Mouse (Mus musculus) lung, embryonic 14.5 days (tissue): ENCODE measurements around the gene Fads2. TPM values are rescaled to one million over a fixed set of nuclear protein-coding genes. Genes with fewer than 3 reads are reported as not detected.

Experiments used
- ATAC-seq: fragments of 200-750 bp; cut with Nextera tagmentation; 2 replicates; pipeline ENCODE4 v1.8.0; 2017; ENCODE audit warnings: mild to moderate bottlenecking, moderate TSS enrichment, moderate library complexity; ENCODE audit not compliant: insufficient read depth
- DNase-seq: peaks from one replicate; pipeline ENCODE4 v3.0.0-alpha.2; 2015
- H3K27ac ChIP-seq: fragments of 300-500 bp; sonication (generic); 2 replicates; pipeline ENCODE4 v1.5.1; 2014; ENCODE audit warnings: low read depth, mild to moderate bottlenecking, moderate library complexity
- H3K27me3 ChIP-seq: fragments of 300-500 bp; sonication (generic); 2 replicates; pipeline ENCODE4 v1.6.1; 2014; ENCODE audit warnings: low read length, control low read depth; ENCODE audit not compliant: insufficient read depth
- H3K36me3 ChIP-seq: fragments of 300-500 bp; sonication (generic); 2 replicates; pipeline ENCODE4 v1.6.1; 2014; ENCODE audit warnings: control low read depth; ENCODE audit not compliant: insufficient read depth
- H3K4me1 ChIP-seq: fragments of 300-500 bp; sonication (generic); 2 replicates; pipeline ENCODE4 v1.6.1; 2014; ENCODE audit warnings: antibody characterized with exemption, control low read depth; ENCODE audit not compliant: insufficient read depth
- H3K4me2 ChIP-seq: fragments of 300-500 bp; sonication (generic); 2 replicates; pipeline ENCODE4 v1.6.1; 2014; ENCODE audit warnings: mild to moderate bottlenecking
- H3K4me3 ChIP-seq: fragments of 300-500 bp; sonication (generic); 2 replicates; pipeline ENCODE4 v1.5.1; 2014; ENCODE audit warnings: low read depth, low read length
- H3K9ac ChIP-seq: fragments of 300-500 bp; sonication (generic); 2 replicates; pipeline ENCODE4 v1.6.1; 2014
- H3K9me3 ChIP-seq: fragments of 300-500 bp; sonication (generic); 2 replicates; pipeline ENCODE4 v1.6.1; 2016; ENCODE audit warnings: low read depth, low read length, control low read depth
- CTCF ChIP-seq: IDR thresholded peaks from 2 replicates; pipeline ENCODE4 v1.5.1; 2016; ENCODE audit warnings: antibody characterized with exemption, low read depth
- WGBS: fragments of 180-500 bp; shearing (Covaris S2); extraction: QIAGEN DNeasy Blood & Tissue Kit; methylation state at CpG from one replicate; pipeline ENCODE4 v1.1.7; 2014; 5-methylcytosine and 5-hydroxymethylcytosine counted together
- polyA plus RNA-seq: library from polyadenylated mRNA; unstranded; fragments of >200 nt; fragmentation: Nextera tagmentation; extraction: Ambion mirVana; gene quantifications from 2 replicates; pipeline ENCODE4 v1.2.1, GENCODE M21; 2014

The Fads2 gene
- polyA plus RNA-seq, 1 experiment from 2014 or later, result 40.5 TPM

DNA sequence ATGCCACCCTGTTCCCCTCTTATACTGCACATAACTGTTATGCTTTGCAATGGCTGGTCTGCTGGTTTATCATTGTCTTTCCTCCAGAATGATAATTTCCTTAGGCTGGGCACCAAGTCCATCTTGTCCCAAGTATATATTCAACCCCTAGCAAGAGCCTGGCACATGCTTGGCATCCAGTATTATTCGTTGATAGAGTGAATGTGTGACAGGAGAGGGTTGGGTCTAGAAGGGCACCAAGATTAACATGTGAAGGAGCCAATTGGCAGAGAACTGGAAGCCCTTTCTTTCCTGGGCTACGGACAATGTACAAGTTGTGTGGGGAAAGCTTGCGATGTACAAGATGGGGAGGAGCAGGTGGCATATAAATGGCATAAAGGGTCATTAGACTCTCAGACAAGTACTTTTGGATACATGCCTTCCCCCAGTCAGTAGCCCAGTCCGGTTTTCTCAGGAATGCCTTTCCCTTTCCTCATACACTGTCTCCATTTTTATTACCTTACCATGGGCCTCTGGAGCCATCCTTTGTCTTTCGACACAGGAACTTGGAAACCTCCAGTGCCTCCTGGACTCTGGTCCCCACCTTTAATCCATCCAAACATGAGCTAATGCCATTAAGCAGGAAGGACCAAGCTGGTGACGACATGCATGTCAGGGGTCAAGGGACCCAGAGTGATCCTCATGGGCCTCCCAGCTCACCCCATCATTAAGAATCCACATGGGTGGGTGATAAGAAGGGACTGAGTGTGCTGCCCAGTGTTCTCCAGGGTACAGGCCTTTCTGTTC lies 14.0 kb upstream of the Fads2 start:
- no peaks in the 10 kb centered on the region for H3K9me3 ChIP-seq
- 75% methylated on average over 6 of the region's 6 CpGs for WGBS
- DNase-seq (no peak), ATAC-seq (no peak)
- H3K36me3 ChIP-seq, result no peaks in the 10 kb centered on the region
- no peak overlapping the region for H3K4me2 ChIP-seq
- no peaks in the 10 kb centered on the region for H3K27me3 ChIP-seq
- no peak overlapping the region for H3K9ac ChIP-seq
- H3K27ac ChIP-seq, result no peak overlapping the region
- H3K4me3 ChIP-seq, result no peak overlapping the region
- no peak for TF ChIP-seq CTCF
- no peaks in the 10 kb centered on the region for H3K4me1 ChIP-seq

DNA sequence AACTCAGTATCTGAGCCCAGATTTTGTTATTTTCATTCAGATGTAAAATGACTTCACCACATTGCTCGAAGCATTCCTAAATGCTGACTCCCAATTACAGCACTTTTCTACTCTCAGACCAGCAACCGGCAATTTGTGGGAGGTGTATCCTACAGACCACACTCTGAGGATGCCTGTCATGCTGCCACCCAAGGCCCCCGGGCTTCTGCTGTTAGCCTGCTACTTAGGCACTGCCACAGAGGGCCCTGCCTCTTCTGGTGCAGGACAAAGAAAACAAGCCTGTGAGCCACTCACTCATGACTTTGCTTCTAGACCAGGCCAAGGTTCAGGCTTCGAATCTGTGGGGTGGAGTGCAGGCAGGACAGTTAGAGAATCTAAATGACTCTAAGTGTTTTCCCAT lies 11.4 kb upstream of the Fads2 start:
- DNase-seq (no peak), ATAC-seq (no peak)
- Histone ChIP-seq H3K9ac (no peak overlapping the region), H3K9me3 (no peaks in the 10 kb centered on the region), H3K4me3 (no peak overlapping the region), H3K27me3 (no peaks in the 10 kb centered on the region), H3K27ac (no peak overlapping the region), H3K4me1 (no peaks in the 10 kb centered on the region), H3K36me3 (no peaks in the 10 kb centered on the region), H3K4me2 (no peak overlapping the region)
- WGBS, result 59% methylated on average over 4 of the region's 4 CpGs
- TF ChIP-seq CTCF, result no peak

DNA sequence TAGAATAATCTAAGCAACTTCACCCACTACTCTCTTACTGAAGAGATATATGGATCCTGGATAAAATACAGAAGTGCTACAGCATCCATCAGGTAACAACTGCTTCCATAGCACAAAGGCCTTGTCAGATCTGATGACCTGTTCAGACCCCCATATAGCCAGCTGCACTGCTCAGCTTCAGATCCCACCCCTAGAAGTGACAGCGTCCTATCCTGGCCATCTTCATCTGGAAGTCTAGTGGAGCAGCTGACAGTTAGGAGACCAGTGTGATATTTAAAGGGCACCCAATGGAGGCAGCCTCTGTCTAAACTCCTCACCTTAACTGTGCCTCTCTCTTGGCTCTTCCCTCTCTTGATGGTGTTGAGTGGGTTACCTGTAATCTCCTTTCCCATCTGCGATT lies 7.1 kb upstream of the Fads2 start:
- Histone ChIP-seq H3K36me3 (no peaks in the 10 kb centered on the region), H3K4me3 (no peak overlapping the region), H3K9me3 (no peaks in the 10 kb centered on the region), H3K27ac (no peak overlapping the region), H3K4me1 (no peaks in the 10 kb centered on the region), H3K27me3 (no peaks in the 10 kb centered on the region), H3K4me2 (no peak overlapping the region), H3K9ac (no peak overlapping the region)
- TF ChIP-seq CTCF, result no peak
- ATAC-seq (no peak), DNase-seq (no peak)
- 89% methylated on average over 2 of the region's 2 CpGs for WGBS

DNA sequence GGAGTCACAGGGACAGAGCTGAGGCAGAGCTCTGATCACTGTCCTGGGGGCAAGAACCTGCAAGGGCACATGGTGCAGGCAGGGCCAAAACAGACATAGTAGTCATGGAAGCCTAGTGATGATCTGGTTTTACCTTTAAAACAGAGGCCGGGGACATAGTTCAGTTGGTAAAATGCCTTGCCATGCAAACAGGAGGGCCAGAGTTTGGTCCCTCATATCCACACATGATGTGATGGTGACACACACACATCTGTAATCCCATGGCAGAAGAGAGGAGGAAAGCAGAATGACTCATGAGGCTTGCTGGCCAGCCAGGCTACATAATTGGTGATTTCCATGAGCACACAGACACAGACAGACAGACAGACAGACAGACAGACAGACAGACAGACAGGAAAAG lies 6.6 kb upstream of the Fads2 start:
- H3K4me2 ChIP-seq, result no peak overlapping the region

DNA sequence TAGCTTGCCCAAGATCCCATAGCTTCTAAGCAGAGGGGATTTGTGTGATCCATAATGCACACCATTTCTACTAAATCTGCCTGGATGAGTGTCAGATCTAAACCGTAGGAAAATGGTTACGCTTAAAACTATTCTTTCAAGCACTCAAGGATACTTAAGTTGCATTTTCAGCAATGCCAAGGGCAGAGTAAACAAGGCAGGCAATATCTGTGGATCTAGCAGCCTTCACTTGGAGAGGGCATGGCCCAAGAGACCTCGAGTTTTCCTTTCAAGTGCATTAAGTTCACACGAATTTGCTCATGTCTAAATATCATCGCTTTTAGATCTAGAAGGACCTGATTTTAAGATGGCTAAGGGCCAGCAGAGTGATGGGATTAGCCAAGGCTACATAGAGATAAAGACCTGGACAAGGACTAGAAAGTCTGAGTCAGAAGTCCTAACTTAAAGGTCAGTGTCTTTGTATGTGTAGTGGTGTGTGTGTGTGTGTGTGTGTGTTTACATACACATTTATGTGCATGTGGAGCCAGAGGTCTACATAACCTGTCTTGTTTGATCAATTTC lies 5.6 kb upstream of the Fads2 start:
- no peak for DNase-seq
- Histone ChIP-seq H3K27me3 (no peaks in the 10 kb centered on the region), H3K27ac (no peak overlapping the region), H3K9ac (no peak overlapping the region), H3K4me1 (no peaks in the 10 kb centered on the region), H3K4me3 (no peak overlapping the region), H3K4me2 (no peak overlapping the region), H3K9me3 (no peaks in the 10 kb centered on the region), H3K36me3 (no peaks in the 10 kb centered on the region)
- no peak for ATAC-seq
- WGBS, result 66% methylated on average over 5 of the region's 5 CpGs
- TF ChIP-seq CTCF, result no peak

More for the DNA sequence above, 6.6 kb upstream of the Fads2 start:
- no peaks in the 10 kb centered on the region for H3K36me3 ChIP-seq
- no peak for ATAC-seq
- no peak overlapping the region for H3K4me3 ChIP-seq
- TF ChIP-seq CTCF, result no peak
- H3K4me1 ChIP-seq, result no peaks in the 10 kb centered on the region
- WGBS, result 85% methylated on average over 1 of the region's 1 CpGs
- H3K27ac ChIP-seq, result no peak overlapping the region
- DNase-seq, result no peak
- no peak overlapping the region for H3K9ac ChIP-seq
- no peaks in the 10 kb centered on the region for H3K27me3 ChIP-seq
- H3K9me3 ChIP-seq, result no peaks in the 10 kb centered on the region

DNA sequence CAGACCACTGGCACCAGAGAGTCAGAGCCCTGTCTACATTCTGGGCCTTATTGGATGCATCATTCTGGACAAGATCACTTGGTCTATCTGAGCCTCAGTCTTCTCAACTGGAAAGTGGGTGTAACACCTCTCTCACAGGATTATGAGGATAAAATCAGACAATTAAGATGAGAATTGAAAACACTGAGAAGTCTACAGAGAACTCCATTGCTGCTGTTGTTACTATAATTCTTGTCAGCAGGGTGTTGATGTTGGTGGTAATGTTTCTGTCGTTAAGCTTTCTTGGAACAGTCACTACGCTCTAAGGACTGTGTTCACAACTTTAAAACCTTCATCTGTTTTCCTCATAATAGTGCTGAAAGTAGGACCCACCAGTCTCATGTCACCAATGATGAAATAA lies 5.1 kb upstream of the Fads2 start:
- no peak overlapping the region for H3K9ac ChIP-seq
- H3K4me2 ChIP-seq, result no peak overlapping the region
- H3K9me3 ChIP-seq, result no peaks in the 10 kb centered on the region
- TF ChIP-seq CTCF, result no peak
- no peak for DNase-seq
- no peaks in the 10 kb centered on the region for H3K36me3 ChIP-seq
- H3K27me3 ChIP-seq, result no peaks in the 10 kb centered on the region
- ATAC-seq, result no peak
- H3K27ac ChIP-seq, result no peak overlapping the region
- WGBS, result 86% methylated on average over 2 of the region's 2 CpGs
- no peaks in the 10 kb centered on the region for H3K4me1 ChIP-seq
- H3K4me3 ChIP-seq, result no peak overlapping the region

DNA sequence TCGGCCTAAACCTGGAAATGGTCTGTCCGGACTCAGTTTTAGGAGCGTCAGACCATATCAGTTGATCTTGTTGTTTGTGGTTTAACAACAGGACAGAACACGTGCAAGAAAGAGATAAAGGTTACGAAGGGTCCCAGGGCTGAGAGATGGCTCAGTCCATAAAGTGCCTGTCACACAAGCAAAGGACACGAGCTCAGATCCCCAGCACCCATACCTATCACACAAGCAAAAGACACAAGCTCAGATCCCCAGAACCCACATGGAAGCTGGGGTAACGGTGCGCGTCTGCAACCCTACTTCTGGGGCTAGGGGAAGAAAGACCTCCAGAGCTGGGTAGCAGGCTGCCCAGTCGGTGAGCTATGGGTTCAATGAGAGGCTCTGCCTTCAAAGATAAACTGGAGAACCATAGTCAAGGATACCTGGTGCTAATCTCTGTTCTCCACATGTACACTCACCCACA lies 3.5 kb upstream of the Fads2 start:
- no peaks in the 10 kb centered on the region for H3K27me3 ChIP-seq
- WGBS, result 69% methylated on average over 10 of the region's 10 CpGs
- H3K4me2 ChIP-seq, result no peak overlapping the region
- DNase-seq (no peak), ATAC-seq (no peak)
- no peaks in the 10 kb centered on the region for H3K36me3 ChIP-seq
- no peak overlapping the region for H3K27ac ChIP-seq
- H3K4me1 ChIP-seq, result no peaks in the 10 kb centered on the region
- TF ChIP-seq CTCF, result no peak
- H3K4me3 ChIP-seq, result no peak overlapping the region
- H3K9ac ChIP-seq, result no peak overlapping the region
- no peaks in the 10 kb centered on the region for H3K9me3 ChIP-seq
